Mouse (Mus musculus): ENCODE data around the gene Tprg. TPM values are rescaled to one million over a fixed set of nuclear protein-coding genes. Genes with fewer than 3 reads are reported as not detected.

The Tprg gene
- total RNA-seq, 4 experiments from 2014 or later, result not detected

- DNase-seq (ENCODE audit: low spot score), result no peak
Observed at GRCm38 (mm10) chr16:25333279-25334219, 46.9 kb downstream of the Tprg start.

- no peak for DNase-seq (ENCODE audit: low spot score)
Observed at GRCm38 (mm10) chr16:25335058-25335703, 48.6 kb downstream of the Tprg start.

- DNase-seq (ENCODE audit: low spot score), result peak; percentile 45
Observed at GRCm38 (mm10) chr16:25349626-25350025, 63.0 kb downstream of the Tprg start.

- no peak for DNase-seq (ENCODE audit: low spot score)
Observed at GRCm38 (mm10) chr16:25367834-25368233, 81.2 kb downstream of the Tprg start.

GRCm38 (mm10) chr16:25369984-25370412 lies 83.4 kb downstream of the Tprg start:
- DNase-seq (ENCODE audit: low spot score), result no peak

GRCm38 (mm10) chr16:25374121-25374520 lies 87.5 kb downstream of the Tprg start:
- no peak for DNase-seq (ENCODE audit: low spot score)

- no peak for DNase-seq (ENCODE audit: low spot score)
Observed at GRCm38 (mm10) chr16:25374775-25375174, 88.2 kb downstream of the Tprg start.

GRCm38 (mm10) chr16:25376720-25377373 lies 90.2 kb downstream of the Tprg start:
- peak; percentile 61 for DNase-seq (ENCODE audit: low spot score)

GRCm38 (mm10) chr16:25377695-25378094 lies 91.1 kb downstream of the Tprg start:
- DNase-seq (ENCODE audit: low spot score), result no peak

- DNase-seq (ENCODE audit: low spot score), result no peak
Observed at GRCm38 (mm10) chr16:25385498-25386192, 99.0 kb downstream of the Tprg start.

GRCm38 (mm10) chr16:25394676-25395075 lies 108.1 kb downstream of the Tprg start:
- DNase-seq (ENCODE audit: low spot score), result no peak

GRCm38 (mm10) chr16:25404156-25404555 lies 117.5 kb downstream of the Tprg start:
- DNase-seq (ENCODE audit: low spot score), result no peak

GRCm38 (mm10) chr16:25407204-25407886 lies 120.7 kb downstream of the Tprg start:
- DNase-seq (ENCODE audit: low spot score), result no peak

GRCm38 (mm10) chr16:25408032-25408431 lies 121.4 kb downstream of the Tprg start:
- no peak for DNase-seq (ENCODE audit: low spot score)

- no peak for DNase-seq (ENCODE audit: low spot score)
Observed at GRCm38 (mm10) chr16:25411307-25411706, 124.7 kb downstream of the Tprg start.

- no peak for DNase-seq (ENCODE audit: low spot score)
Observed at GRCm38 (mm10) chr16:25413885-25414284, 127.3 kb downstream of the Tprg start.

GRCm38 (mm10) chr16:25415186-25415585 lies 128.6 kb downstream of the Tprg start:
- no peak for DNase-seq (ENCODE audit: low spot score)

GRCm38 (mm10) chr16:25417875-25418630 lies 131.4 kb downstream of the Tprg start:
- no peak for DNase-seq (ENCODE audit: low spot score)

GRCm38 (mm10) chr16:25422997-25423396 lies 136.4 kb downstream of the Tprg start:
- no peak for DNase-seq (ENCODE audit: low spot score)

- no peak for DNase-seq (ENCODE audit: low spot score)
Observed at GRCm38 (mm10) chr16:25424001-25424400, 137.4 kb downstream of the Tprg start.

Measured in heart, adult 8-10 months (tissue).